Mouse (Mus musculus) liver, embryonic 15.5 days (tissue): Measurements from ENCODE around the gene Slc6a6. TPM values are rescaled to one million over a fixed set of nuclear protein-coding genes. Genes with fewer than 3 reads are reported as not detected.

Experiments used
- ATAC-seq: fragments of 200-750 bp; cut with Nextera tagmentation; 2 replicates; pipeline ENCODE4 v1.8.0; 2017; ENCODE audit warnings: moderate number of reproducible peaks, mild to moderate bottlenecking, moderate library complexity; ENCODE audit not compliant: insufficient read depth
- H3K27ac ChIP-seq: fragments of 300-500 bp; sonication (generic); replicated peaks from 2 replicates; pipeline ENCODE4 v1.5.1; 2015; ENCODE audit warnings: mild to moderate bottlenecking, inconsistent platforms
- H3K27me3 ChIP-seq: fragments of 300-500 bp; sonication (generic); 2 replicates; pipeline ENCODE4 v1.6.1; 2015; ENCODE audit warnings: mild to moderate bottlenecking, inconsistent platforms
- H3K36me3 ChIP-seq: fragments of 300-500 bp; sonication (generic); replicated peaks from 2 replicates; pipeline ENCODE4 v1.6.1; 2015; ENCODE audit warnings: moderate library complexity, mild to moderate bottlenecking, inconsistent platforms
- H3K4me1 ChIP-seq: fragments of 300-500 bp; sonication (generic); replicated peaks from 2 replicates; pipeline ENCODE4 v1.6.1; 2015; ENCODE audit warnings: inconsistent platforms
- H3K4me2 ChIP-seq: fragments of 300-500 bp; sonication (generic); 2 replicates; pipeline ENCODE4 v1.6.1; 2015; ENCODE audit warnings: moderate library complexity, mild to moderate bottlenecking, inconsistent platforms
- H3K4me3 ChIP-seq: fragments of 300-500 bp; sonication (generic); replicated peaks from 2 replicates; pipeline ENCODE4 v1.5.1; 2015; ENCODE audit warnings: mild to moderate bottlenecking, inconsistent platforms
- H3K9ac ChIP-seq: fragments of 300-500 bp; sonication (generic); 2 replicates; pipeline ENCODE4 v1.6.1; 2015; ENCODE audit warnings: moderate library complexity, mild to moderate bottlenecking, inconsistent platforms
- H3K9me3 ChIP-seq: fragments of 300-500 bp; sonication (generic); replicated peaks from 2 replicates; pipeline ENCODE4 v1.6.1; 2016; ENCODE audit warnings: inconsistent platforms
- WGBS: fragments of 180-500 bp; shearing (Covaris S2); methylation state at CpG from one replicate; pipeline ENCODE4 v1.1.7; 2015; ENCODE audit warnings: mixed read lengths; ENCODE audit not compliant: insufficient replicate concordance; 5-methylcytosine and 5-hydroxymethylcytosine counted together
- polyA plus RNA-seq: library from polyadenylated mRNA; unstranded; fragments of >200 nt; fragmentation: Nextera tagmentation; extraction: Ambion mirVana; gene quantifications from 2 replicates; pipeline ENCODE4 v1.2.1, GENCODE M21; 2015

Slc6a6 gene
- polyA plus RNA-seq, 1 experiment from 2014 or later: 20.1 TPM

DNA sequence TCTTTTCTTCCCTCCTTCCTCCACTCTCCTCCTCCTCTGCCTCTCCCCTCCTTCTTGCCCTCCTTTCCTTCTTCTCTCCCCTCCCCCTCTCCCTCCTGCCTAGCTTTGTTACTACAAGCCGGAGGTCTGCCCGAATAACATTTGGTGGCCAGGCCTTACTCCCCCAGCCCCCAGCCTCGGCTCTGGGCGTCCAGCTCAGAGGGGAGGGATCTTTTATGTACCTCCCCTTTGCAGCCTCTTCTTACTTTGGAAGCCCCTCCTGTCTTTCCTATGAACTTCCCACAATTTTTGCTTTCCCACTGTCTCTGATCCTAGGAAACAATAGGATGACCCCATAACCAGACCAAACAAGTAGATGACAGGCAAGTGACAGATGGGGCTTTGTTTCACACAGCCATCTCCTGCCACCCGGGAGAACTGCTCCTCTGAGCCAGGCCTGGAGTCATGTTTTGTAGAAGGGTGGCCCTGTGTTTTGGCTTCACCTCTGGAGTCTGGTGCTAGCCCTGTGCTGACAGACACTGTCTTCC, 29.6 kb downstream of the Slc6a6 start:
- Histone ChIP-seq H3K36me3 (peaks cover 15% of the 10 kb centered on the region), H3K27ac (peak overlapping the region; percentile 71), H3K4me1 (peaks cover 39% of the 10 kb centered on the region), H3K4me3 (no peak overlapping the region), H3K4me2 (no peak overlapping the region), H3K27me3 (no peaks in the 10 kb centered on the region), H3K9me3 (no peaks in the 10 kb centered on the region), H3K9ac (no peak overlapping the region)
- 33% methylated on average over 5 of the region's 5 CpGs for WGBS
- ATAC-seq: no peak

DNA sequence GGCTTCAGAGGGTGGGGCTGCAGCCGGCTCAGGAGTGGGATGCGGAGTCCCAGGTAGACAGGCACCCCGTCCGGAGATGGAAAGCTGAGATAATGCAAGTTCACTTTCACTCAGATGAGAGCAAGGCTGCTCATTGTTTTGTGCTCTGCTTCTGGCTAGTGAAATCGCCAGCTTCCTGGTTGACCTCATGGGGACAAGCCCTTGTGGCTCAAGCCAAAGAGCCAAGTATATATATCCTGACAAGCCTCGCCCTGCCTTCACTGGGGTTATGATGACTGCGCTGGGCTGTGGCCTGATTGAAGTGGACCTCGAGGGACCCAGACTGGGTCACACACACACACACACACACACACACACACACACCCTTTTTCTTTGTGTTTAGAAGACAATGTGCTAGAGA, 31.2 kb downstream of the Slc6a6 start:
- WGBS: 77% methylated on average over 8 of the region's 8 CpGs
- H3K9ac ChIP-seq: no peak overlapping the region
- no peaks in the 10 kb centered on the region for H3K9me3 ChIP-seq
- no peak overlapping the region for H3K4me3 ChIP-seq
- H3K4me1 ChIP-seq: peaks cover 46% of the 10 kb centered on the region
- no peaks in the 10 kb centered on the region for H3K27me3 ChIP-seq
- H3K36me3 ChIP-seq: peaks cover 13% of the 10 kb centered on the region; the same call in 1 of the 2 replicates
- no peak for ATAC-seq
- H3K27ac ChIP-seq: no peak overlapping the region
- H3K4me2 ChIP-seq: no peak overlapping the region

DNA sequence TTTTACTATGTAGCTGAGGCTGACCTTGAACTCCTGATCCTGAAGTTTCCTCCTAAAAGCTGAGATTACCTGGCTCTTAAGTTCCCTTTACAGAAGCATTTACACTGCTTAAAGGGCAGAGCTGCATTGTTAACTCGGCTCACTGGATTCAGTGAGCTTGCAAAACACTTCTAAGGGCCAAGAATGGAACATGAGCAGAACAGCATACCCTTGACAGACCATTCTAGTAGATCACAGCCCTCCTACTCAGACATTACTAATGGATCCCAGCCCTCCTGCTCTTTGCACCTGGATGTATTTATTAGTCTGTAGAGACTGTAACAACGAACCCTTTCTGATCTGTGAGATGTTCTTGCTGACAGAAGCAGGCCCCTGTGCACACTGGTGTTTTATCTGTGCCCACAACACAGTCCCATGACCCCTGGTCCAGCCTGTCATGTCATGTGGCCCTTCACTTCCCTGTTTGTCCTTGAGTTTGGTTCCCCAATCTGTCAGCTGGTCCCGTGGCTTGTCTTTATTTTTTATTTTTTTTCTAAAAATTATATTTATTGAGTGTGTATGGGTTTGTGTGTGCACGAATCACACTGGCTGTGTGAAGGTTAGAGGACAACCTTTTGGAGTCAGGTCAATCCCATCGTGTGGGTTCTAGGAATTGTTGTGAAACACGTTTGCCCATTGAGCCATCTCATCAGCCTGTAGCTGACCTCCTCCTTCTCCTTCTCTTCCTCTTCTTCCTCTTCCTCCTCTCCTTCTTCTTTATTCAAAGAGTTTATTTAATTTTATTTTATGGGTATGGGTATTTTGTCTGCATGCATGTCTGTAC, 32.3 kb downstream of the Slc6a6 start:
- H3K9ac ChIP-seq: no peak overlapping the region
- no peaks in the 10 kb centered on the region for H3K27me3 ChIP-seq
- no peak overlapping the region for H3K4me2 ChIP-seq
- H3K27ac ChIP-seq: peak overlapping the region; percentile 54; the same call in 1 of the 2 replicates
- H3K36me3 ChIP-seq: peaks cover 12% of the 10 kb centered on the region; the same call in 1 of the 2 replicates
- no peaks in the 10 kb centered on the region for H3K9me3 ChIP-seq
- H3K4me1 ChIP-seq: peaks cover 46% of the 10 kb centered on the region
- ATAC-seq: no peak
- H3K4me3 ChIP-seq: no peak overlapping the region
- 32% methylated on average over 6 of the region's 6 CpGs for WGBS

DNA sequence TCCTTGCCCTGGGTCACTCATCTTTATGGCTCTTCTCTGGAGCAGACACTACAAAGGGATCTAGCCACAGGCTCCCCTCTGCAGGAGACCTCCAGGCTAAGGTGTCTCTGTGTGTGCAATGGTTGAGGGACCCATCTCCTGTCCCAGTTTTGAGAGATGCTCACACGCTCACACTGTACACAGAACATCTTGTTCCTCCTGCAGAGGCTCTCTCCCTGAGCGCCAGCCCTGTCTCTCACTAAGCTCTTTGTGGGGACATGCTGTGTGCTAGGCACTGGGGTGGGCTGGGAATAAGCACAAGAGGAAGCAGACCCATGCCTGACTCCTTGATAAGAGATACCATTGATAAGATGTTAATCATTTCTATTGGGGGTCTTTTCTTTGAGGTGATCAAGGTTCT, 34.2 kb downstream of the Slc6a6 start:
- Histone ChIP-seq H3K27ac (peak overlapping the region; percentile 69), H3K9me3 (no peaks in the 10 kb centered on the region), H3K4me3 (no peak overlapping the region), H3K27me3 (no peaks in the 10 kb centered on the region), H3K36me3 (peaks cover 15% of the 10 kb centered on the region), H3K4me2 (no peak overlapping the region), H3K9ac (no peak overlapping the region), H3K4me1 (peaks cover 28% of the 10 kb centered on the region)
- 71% methylated on average over 2 of the region's 2 CpGs for WGBS
- ATAC-seq: no peak

DNA sequence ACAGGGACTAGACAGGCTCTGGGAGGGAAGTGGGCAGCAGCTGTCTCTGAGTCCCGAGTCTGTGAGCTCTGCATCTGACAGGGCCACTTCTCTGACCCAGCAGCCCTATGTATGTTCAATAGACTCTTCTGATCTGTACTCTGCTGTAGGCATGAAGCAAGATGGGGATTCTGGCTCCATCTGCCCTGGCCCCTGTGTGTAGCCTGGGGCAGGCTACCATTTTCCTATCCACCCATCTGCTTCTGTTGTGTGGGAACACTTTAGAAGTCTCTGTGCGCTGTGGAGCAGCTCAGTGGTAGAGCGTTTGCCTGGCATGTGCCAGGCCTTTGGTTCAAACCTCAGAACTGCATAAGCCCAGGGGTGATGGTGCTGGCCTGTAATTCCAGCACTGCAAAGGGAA, 34.8 kb downstream of the Slc6a6 start:
- Histone ChIP-seq H3K4me1 (peaks cover 22% of the 10 kb centered on the region), H3K9ac (no peak overlapping the region), H3K4me2 (no peak overlapping the region), H3K4me3 (no peak overlapping the region), H3K27ac (peak overlapping the region; percentile 69), H3K36me3 (peaks cover 18% of the 10 kb centered on the region), H3K9me3 (no peaks in the 10 kb centered on the region), H3K27me3 (no peaks in the 10 kb centered on the region)
- WGBS: 56% methylated on average over 3 of the region's 3 CpGs
- no peak for ATAC-seq

DNA sequence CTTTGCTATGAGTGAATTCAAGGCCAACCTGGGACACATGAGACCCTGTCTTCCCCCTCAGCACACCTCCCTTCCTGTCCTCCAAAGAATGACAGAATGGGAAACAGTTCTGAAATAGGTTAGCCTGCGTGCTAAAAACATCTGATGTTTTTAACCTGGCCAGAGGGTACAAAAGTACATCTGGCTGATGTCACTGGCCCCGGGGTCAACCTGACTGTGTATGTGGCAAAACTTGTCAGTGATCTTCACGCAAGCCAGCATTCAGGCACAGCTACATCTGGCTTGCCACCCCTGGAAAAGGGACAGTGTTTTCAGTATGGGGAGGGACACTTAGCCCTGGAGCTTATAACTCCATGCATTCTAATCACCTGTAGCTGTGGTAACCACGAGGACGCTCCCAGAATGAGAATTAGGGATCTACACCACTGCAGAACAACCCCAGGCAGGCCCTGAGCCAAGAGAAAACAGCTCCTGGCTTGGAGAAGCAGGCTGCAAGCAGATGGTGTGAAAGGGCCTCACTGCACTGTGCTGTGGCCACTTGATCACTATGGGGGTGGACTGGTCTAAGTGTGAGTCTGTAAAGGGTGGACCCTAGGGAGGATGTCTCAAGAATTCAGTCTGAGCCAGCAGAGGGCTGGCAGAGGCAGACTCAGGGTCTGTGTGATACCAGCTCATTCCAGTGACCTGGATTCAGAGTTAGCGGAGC, 35.3 kb downstream of the Slc6a6 start:
- Histone ChIP-seq H3K4me1 (peaks cover 20% of the 10 kb centered on the region), H3K36me3 (peaks cover 20% of the 10 kb centered on the region), H3K9me3 (no peaks in the 10 kb centered on the region), H3K27ac (peak overlapping the region; percentile 69), H3K27me3 (no peaks in the 10 kb centered on the region), H3K9ac (no peak overlapping the region), H3K4me2 (no peak overlapping the region), H3K4me3 (no peak overlapping the region)
- peak; percentile 53 for ATAC-seq
- 57% methylated on average over 6 of the region's 6 CpGs for WGBS

DNA sequence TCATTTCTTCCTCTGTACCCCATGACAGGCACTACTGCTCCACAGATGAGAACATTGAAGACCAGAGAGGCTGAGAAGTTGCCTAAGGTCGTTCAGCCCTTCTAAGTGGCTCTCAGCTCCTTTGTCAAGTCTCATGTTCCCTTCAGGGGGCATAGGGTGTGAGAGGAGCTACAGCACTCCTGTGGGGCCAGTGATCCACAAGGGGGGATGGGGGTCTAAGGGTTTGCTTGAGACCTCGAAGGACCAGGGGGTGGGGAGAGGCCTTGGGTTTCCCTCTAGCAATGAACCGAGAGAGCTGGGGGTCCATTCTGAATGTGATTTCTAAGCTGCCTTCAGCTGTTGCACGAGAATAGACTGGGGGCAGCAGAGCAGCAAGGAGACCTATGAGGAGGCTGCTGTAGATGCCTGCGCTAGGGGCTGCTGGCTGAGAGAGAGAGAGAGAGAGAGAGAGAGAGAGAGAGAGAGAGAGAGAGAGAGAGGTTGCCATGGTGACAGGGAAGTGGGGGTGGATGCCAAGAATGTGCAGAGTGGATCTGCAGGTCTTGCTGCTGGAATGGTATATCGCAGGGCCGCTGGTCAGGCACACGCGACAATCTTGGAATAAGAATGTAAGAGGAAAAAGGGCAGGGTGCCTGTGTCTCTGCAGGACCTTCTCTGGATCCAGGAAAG, 36.1 kb downstream of the Slc6a6 start:
- ATAC-seq: no peak
- Histone ChIP-seq H3K4me2 (no peak overlapping the region), H3K27me3 (no peaks in the 10 kb centered on the region), H3K36me3 (peaks cover 28% of the 10 kb centered on the region), H3K4me3 (no peak overlapping the region), H3K9me3 (no peaks in the 10 kb centered on the region), H3K9ac (no peak overlapping the region), H3K27ac (peak overlapping the region; percentile 69), H3K4me1 (peaks cover 20% of the 10 kb centered on the region)
- 60% methylated on average over 9 of the region's 9 CpGs for WGBS

DNA sequence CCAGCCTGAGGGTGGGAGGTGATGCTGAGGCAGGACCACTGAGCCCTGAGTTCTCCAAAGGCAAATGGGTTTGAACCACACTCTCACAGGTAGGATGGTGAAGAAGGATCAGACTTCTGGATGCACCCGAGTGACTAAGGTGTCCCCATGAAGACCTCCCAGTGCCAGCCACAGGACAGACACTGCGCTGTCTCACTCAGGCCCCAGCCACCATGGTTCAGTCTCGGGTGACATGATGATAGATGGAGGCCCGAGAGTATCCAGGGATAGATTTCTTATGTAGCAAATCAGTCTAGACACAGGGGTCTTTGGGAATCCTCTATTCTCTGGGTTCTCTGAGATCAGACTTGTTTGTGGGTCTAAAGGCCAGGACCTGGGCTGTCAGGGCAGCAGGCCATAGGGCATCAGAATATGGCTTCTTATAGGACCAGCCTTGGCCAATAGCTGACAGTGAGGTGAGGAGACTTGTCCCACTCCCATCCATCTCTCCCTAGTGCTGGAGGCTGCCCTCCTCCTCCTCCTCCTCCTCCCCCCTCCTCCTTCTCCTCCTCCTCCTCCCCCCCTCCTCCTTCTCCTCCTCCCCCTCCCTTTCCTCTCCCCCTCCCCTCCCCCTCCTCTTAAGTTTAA, 36.8 kb downstream of the Slc6a6 start:
- Histone ChIP-seq H3K4me2 (no peak overlapping the region), H3K9ac (no peak overlapping the region), H3K27me3 (no peaks in the 10 kb centered on the region), H3K9me3 (no peaks in the 10 kb centered on the region), H3K4me3 (no peak overlapping the region), H3K4me1 (peaks cover 20% of the 10 kb centered on the region), H3K27ac (no peak overlapping the region), H3K36me3 (peaks cover 33% of the 10 kb centered on the region)
- WGBS: 66% methylated on average over 4 of the region's 4 CpGs
- no peak for ATAC-seq

DNA sequence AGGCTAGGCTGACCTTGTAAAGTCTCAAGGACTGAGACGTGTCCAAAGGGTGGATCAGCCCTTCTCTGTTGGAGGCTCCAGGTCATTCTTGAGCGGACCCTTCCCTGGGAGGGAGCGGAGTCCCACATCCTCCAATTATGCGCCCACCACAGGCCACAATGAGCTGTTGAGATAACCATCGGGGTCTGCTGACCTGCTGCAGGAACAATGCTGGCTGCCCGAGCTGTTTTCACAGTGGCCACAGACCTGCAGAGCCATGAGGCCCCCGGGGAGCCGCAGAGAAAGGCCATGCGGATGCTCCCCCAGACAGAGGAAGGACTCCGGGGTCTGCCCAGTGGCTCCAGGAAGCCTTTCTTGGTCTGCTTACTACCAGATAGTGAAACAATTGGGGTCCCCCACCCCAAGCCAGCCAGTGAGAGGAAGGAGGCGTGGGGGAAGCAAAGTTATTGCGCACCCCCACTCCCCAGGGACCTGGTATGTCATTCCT, 37.4 kb downstream of the Slc6a6 start:
- ATAC-seq: no peak
- WGBS: 51% methylated on average over 12 of the region's 12 CpGs

DNA sequence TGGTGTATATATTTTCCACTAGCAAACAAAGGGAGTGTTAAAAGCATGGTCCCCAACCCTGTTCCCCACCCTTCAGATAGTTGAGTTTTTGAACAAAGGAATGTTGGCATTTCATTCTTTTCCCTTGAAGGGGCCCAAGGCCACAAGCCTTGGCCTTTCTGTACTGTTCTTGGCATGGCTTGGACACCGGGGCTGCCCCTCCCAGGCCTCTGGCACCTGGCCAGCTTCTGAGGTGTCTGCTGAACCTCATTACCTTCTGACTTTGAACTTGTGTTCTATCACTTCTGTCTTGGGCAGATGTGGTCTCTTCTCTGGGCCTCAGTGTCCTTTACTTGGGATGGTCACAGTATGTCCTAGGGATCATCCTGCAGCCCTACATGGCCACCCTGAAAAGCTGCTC, 43.5 kb downstream of the Slc6a6 start:
- Histone ChIP-seq H3K27ac (no peak overlapping the region), H3K9ac (no peak overlapping the region)
- 53% methylated on average over 1 of the region's 1 CpGs for WGBS

More for the DNA sequence above, 37.4 kb downstream of the Slc6a6 start:
- H3K36me3 ChIP-seq: peaks cover 39% of the 10 kb centered on the region
- no peaks in the 10 kb centered on the region for H3K27me3 ChIP-seq
- no peaks in the 10 kb centered on the region for H3K9me3 ChIP-seq
- H3K27ac ChIP-seq: no peak overlapping the region
- peaks cover 16% of the 10 kb centered on the region for H3K4me1 ChIP-seq
- no peak overlapping the region for H3K9ac ChIP-seq
- H3K4me3 ChIP-seq: no peak overlapping the region
- H3K4me2 ChIP-seq: no peak overlapping the region

More for the DNA sequence above, 43.5 kb downstream of the Slc6a6 start:
- no peak overlapping the region for H3K4me2 ChIP-seq
- no peak overlapping the region for H3K4me3 ChIP-seq
- H3K9me3 ChIP-seq: no peaks in the 10 kb centered on the region
- no peaks in the 10 kb centered on the region; the same call in 1 of the 2 replicates for H3K4me1 ChIP-seq
- H3K27me3 ChIP-seq: no peaks in the 10 kb centered on the region
- ATAC-seq: no peak
- peaks cover 70% of the 10 kb centered on the region for H3K36me3 ChIP-seq
